Mouse (Mus musculus) layer of hippocampus, adult 8-10 months (tissue): ENCODE data around the gene Dnajb3. TPM values are rescaled to one million over a fixed set of nuclear protein-coding genes. Genes with fewer than 3 reads are reported as not detected.
"Not testable (repeated sequence)": the region's sequence is repeated elsewhere in the genome, so short reads cannot be mapped to it uniquely, and the experiment has no call there.

Experiments
- DNase-seq, 2 experiments: peaks; one replicate each; pipeline ENCODE4 v3.0.0; 2022; ENCODE audit warnings: low spot score in 2 of 2
- total RNA-seq, 4 experiments: library from RNA; stranded (reverse); gene quantifications; 2 replicates each; pipeline ENCODE4 v1.2.4; 2022

Dnajb3 gene
- total RNA-seq, 4 experiments from 2014 or later, result 1.7 to 3.7 (median 2.6) TPM

DNA sequence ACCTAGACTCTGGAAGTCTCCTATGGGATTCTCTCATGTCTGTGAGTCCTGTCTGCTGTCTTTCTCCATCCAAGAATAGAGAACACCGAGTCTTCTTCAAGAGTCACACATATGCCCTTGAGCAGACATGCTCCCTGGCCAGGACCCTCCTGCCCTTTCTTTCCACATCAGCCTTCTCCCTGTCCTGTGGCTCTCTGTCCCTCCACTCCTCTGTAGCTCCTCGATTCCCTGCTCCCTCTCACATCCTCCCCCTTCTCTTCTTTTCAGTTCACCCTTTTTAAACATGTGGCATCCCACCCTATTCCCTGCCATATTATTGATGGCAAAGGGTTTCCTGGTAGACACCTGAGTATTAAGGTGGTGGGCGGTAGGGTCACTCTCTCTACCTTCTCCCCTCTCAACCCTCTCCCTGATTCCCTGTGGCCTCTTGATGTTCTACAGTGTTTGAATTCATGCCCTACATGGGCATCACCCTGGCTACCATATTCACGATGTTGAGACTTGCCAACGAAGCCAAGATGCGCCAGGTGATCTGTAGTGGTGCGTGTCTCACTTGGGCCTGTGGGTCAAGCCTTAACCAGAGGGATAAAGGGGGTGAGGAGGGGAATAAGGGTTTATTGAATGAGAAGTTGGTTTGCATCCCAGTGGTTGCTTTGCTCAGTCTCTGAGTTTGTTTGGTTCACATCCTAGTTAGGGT lies 26.4 kb upstream of the Dnajb3 start:
- DNase-seq, result no peak

DNA sequence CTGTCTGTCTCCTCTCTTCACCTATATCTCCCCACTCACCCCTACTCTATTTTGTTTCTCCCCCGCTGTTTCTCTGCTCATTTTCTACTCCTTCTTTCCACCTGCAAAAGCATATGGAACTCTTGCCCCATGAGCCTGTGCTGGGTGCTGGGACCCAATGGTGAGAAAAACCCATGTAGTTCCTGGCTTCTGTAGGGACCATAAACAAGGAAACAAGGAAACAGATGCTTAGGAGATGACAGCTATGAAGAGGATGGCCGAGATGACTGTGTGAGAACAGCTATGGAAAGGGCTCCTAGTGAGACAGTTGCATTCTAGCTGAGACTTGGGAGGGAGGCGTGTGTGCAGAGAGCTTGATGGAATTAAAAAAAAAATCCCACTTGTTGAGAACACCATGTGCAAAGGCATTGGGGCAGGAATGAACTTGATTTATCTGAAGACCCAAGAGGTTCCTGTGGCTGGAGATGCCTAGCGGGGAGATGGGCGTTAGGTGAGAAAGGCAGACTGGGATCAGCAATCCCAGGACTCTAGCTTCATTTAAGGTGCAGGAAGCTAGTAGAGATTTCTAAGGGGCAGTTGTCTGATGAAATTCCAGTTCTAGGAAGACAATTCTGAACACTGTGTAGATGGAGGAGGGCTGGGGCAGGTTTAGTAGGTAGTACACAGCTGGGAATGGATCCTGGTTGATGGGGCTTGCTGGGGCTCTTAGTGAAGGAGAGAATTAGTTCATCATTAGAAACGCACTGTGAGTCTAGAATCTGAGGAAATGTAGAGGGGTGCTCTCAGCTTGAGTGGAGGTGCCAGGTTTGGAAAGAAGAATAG lies 25.6 kb upstream of the Dnajb3 start:
- no peak for DNase-seq

DNA sequence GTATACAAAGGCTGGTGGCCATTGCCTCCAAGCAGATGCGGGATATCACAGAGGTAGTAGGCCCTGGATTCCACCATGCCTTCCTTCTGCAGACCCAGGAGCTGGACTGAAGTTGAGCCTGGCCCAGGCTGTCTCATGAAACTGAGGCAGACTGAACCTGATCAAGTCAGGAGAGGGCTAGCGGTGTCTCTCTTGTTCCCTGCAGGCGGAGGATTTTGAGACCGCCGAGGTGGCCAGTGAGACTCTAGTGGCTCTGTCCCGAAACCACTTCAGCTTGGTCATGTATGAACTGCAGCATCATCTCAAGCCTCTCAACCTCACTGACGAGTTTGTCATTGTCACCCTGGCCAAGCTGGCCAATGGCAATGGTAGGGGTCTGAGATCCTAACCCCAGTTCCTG lies 24.8 kb upstream of the Dnajb3 start:
- DNase-seq, result no peak

DNA sequence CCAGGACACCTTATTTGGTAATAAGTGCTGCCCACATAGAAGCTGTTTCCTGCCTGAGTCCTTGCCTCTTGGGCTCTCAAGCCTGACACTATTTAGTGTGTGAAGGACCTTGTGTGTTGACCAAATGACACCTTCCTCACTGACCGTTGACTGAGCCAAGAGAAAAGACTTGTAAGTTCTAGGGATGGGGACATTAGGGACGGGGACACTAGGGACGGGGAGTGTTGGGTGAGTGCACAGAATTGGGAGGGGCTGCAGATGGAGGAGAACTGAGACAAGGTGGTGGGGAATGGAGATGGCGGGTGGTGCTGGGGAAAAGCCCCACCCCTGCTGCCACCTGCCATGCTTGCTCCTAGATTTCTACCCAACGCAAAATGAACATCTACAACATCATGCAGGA lies 24.4 kb upstream of the Dnajb3 start:
- DNase-seq, result no peak

DNA sequence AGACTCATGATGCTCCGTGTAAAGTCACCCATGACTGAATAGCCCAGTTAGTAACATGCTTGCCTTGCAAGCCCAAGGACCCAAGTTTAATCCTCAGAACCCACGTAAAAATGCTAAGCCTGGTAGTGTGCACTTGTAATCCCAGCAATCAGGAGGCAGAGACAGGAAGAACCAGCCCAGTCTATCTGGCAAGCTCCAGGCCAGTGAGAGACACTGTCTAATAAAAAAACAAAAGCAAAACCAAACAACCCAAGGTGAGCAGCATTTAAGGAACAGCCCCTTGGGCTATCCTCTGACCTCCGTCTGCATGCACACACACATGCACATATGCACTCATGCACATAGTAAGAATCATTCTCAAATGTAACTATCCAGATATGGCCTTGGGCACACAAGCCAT lies 24.0 kb upstream of the Dnajb3 start:
- no peak for DNase-seq

DNA sequence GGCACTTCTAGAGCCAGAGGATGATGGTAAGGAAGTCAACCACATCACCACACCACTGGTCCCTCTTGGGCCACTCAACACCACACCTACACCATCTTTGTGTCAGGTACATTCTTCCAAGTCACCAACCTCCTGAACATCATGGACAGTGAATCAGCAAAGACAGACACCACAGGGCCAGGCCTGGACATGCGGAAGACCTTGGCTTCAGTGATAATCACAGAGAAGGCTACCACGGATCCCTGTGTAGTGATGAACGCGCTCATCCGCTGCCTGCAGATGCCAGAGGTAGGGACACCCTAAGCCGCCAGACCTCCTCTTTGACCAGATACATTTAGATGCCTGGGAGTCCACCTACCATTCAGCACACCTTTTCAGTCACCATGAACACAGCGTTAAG lies 22.5 kb upstream of the Dnajb3 start:
- DNase-seq, result no peak

DNA sequence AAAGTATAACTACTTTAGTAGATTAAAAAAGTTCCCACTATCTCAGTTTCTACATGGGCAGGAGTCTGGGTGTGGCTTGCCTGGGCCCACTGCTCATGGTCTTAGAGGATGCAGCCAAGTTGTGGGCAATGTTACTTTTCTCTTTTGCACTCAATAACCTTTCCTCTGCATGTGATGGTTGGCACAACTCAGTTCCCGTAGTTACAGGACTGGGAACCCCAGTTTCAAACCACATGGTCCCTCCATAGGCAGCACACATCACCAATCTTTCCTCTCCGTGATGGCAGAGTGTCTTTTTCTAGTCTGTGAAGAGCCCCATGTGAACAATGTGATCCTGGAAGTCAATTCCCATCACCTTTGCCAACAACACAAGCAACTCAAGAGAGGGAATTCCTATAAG lies 21.9 kb upstream of the Dnajb3 start:
- DNase-seq, result no peak

DNA sequence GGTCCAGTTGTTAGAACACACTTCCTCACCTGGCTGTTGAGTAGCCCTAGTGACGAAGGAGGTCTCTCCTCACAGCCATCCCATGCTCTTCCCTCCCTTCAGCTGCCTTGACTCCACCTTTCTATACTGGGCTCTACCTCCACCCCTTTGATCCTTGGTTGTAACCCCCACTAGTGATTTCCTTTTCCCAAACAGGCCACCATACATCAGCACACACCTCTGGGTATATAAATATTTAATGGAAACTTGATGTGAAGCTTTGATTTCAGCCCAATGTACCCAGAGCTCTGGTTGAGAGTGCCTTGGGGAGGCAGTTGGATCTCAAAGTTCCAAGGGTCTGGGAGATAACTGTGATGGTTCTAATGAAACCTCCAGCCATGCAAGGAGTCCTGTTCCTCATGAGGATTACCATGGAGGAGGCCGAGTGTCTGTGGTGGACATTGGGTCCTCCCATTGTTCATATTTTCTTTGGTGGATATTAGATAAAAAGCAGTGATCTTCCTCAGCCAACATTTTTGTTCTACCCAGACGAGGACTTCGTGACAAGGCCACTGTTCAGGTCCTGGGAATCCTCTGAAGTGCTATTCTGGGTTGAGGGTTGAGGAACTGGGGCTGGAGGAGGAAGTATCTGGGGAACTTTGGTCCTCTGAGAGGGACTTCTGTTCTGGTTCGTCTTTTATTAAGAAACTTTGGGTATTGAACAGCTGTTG lies 21.2 kb upstream of the Dnajb3 start, which contains the start of gene Mroh2a:
TSS of gene Mroh2a (plus strand) at position 317 of the 710 bp plus-strand sequence.
- no peak for DNase-seq

DNA sequence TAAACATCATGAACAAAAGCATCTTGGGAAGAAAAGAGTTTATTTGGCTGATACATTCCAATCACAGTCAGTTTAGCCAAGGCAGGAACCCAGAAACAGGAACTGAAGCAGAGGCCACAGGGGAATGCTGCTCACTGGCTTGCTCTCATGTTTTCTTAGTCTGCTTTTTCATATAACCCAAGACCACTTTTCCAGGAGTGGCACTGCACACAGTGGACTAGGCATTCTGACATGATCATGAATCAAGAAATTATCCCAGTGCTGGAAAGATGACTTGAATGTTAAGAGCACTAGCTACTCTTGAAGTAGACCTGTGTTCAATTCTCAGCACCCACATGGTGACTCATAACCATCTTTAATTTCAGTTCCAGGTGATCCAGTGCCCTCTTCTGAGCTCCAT lies 20.2 kb upstream of the Dnajb3 start:
- DNase-seq, result no peak

DNA sequence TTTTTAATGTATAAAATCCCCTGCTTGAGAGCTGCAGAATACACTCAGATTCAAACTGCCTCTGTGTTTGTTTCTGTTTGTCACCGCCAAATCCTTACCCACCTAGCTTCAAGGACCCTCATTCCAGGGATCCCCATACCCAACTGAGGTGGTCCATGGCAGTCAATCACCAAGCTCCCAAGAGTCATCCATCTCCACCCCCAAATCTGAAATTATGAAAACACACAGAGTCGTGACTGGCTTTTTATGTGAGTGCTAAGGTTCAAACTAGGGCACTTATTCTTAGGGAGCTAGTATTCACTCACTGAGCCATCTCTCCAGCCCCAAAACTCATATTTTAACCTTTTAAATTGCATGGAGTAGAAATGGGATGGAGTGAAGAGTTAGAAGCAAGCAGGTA lies 19.7 kb upstream of the Dnajb3 start:
- not testable (repeated sequence) for DNase-seq

DNA sequence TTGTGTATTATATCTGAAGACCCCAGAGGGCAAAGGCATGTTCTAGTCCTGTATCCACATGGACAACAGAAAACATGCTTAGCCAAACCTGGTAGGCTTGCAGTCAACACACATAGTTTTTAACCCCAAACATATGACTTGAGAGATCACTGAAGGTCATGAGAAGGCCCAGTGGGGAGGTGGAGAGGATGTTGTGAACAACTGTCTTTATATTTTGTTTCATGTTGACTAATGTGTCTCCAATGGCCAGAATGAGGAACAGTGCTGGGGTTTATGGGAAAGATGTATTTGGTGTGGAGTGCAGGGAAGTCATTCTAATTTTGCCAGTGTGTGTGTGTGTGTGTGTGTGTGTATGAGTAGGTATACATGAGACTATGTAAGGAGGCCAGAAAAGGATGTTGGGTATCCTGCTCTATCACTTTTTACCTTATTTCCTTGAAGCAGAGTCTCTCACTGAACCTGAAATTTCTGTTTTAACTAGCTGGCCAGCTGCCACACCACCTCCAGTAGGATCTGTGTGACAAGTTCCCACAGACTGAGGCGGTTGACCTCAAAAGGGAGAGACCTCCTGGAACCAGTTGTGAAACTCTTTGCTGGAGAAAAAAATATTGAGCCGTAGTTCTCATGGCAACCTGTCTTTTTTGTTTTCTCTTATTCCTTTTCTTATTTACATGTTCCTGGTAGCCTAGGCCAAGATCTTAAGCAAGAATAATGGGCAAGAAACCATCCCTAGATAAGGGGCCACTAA lies 18.6 kb upstream of the Dnajb3 start:
- no peak for DNase-seq

DNA sequence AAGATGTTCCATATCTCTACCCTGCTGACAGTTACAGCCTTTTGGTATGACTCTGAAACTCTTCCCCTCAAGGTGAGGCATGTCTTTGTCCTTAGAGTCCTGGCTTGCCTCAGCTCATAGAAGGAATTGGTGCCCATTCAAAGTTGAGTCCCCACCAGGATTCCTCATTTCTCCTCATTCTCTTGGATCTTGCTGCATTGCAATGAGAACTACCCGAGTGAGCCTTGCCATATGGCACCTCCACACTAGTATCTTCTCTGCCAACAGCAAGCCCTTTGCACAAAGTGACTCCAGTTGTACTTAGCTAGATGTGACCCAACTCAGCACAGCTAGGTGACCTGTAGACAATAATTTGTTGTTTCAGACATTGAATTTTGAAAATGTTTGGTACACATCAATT lies 18.0 kb upstream of the Dnajb3 start:
- no peak for DNase-seq

DNA sequence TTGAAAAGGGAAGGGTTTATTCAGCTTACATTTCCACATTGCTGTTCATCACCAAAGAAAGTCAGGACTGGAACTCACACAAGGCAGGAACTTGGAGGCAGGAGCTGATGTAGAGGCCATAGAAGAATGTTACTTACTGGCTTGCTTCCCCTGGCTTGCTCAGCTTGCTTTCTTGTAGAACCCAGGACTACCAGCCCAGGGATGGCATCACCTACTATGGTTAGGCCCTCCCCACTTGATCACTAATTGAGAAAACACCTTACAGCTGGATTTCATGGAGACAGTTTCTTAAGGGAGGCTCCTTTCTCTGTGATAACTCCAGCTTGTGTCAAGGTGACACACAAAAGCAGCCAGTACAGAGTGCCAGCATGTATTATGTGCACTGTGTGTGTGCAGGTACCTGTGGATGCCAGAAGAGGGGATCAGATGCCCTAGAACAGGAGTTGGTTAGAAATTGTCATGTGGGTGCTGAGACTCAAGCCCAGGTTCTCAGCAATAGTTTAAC lies 17.5 kb upstream of the Dnajb3 start:
- DNase-seq, result not testable (repeated sequence)

DNA sequence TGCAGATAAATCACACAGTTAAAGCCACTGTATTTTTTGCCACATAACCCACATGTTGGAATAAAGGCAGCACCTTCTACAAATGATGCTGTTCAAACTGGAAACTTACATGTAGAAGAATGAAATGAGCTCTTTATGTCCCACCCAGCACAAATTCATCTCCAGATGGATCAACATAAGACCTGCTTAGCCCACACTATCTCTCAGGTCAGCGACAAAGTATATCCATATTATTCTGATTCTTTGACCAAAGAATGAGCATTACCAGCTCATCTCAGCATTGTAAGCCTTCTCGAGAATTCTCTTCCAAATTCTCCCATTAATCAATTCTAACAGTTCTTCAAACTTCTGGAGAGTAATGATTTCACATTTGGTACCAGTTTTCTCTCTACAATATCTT lies 16.6 kb upstream of the Dnajb3 start:
- DNase-seq, result no peak

DNA sequence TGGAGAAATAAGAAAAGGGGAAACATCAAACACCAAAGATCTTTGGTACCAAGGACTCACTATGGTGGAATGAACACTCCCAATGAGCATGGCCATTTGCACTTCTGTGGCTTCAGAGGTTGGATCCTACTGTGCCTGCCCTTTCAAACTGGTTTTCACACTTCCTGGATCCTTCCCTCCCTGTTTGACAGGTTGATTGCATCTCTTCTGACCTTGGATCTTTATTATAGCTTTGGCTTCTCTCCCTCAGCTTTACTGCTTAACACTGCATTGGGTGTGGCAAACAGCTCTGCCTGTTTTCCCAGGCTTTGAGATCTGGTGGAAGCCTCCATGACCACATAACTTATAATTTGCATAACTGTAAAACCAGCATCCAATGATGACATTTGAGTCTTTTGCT lies 14.8 kb upstream of the Dnajb3 start:
- DNase-seq, result no peak

DNA sequence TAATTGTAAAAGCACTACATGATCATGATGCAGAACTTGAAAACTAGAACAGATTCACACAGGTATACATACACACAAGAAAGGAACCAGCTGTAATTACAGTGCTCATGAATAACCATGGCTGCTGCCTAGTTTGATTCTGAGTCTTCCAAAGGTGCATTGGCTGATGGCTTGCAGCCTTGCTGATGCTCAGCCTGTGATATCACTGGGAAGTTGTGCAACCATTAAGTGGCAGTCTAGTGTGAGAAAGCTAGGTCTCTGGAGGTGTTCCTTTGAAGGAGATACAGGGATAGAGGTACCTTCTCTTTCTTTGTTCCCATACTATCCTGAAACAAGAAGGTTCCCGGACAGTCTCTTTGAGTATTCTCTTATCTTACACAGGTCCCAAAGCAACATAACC lies 13.5 kb upstream of the Dnajb3 start:
- DNase-seq, result no peak

DNA sequence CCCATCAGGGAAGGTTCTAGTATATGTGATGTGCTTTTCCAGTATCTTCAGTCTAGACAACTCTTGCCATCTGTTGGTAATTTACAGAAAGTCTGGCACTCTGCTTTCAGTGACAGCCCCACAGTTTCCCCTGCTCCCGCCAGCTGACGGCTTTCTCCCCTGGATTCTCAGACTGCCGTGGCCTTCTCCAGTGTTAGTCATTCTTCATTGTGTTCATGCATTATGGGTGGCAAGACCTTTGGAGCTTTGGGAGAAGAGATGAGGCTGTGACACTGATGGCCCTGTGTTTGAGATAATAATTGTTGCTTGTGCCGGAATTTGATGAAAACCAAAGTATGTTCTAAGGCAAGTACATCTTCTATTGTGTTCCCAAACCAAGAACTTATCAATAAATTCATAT lies 13.0 kb upstream of the Dnajb3 start:
- DNase-seq, result no peak

DNA sequence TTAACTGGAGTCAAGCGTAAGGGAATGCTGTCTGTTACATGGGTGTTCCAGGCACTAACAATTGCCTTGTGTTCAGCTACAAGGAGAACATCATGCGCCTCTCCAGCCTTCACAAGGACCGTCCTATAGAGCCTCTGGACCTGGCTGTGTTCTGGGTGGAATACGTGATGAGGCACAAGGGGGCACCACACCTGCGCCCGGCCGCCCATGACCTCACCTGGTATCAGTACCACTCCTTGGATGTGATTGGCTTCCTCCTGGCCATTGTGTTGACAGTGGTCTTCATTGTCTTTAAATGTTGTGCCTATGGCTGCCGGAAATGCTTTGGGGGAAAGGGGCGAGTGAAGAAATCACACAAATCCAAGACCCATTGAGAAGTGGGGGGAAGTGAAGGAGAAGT lies 12.5 kb upstream of the Dnajb3 start:
- peak in 1 of 2 experiments; percentile 9 for DNase-seq

DNA sequence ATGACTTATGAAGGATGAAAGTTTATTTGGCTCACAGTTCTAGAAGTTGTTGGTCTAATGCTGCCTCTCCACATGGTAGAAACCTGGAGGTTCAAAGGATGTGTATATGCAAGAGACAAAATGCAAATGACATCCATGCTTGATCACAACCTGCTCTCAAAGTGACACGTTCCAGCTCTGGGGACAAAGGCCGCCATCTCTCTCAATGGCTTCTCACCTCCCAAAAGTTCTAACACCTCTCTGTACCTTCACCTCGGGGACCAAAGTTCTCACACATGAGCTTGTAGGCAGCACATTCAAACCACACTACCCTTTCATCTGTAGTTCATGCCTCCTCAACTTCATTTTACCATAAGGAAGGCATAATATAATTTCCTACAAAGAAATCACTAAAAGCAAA lies 12.0 kb upstream of the Dnajb3 start:
- no peak for DNase-seq

DNA sequence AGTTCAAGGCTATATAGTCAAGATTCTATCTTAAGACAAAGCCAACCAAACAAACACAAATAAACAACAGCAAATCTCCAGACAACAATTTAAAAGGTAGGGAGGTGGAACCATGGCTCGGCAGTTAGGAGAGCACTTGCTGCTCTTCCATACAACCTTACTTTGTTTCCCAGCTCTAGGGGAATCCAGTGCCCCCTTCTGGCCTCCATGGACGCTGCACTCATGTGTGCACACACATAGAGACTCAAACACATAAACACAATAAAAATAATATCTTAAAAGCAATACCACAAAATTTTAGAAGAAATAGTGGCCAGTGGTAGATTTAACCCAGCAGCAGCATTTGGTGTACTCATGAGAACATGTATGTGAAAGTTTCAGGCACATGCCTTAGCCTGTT lies 11.6 kb upstream of the Dnajb3 start:
- DNase-seq, result no peak

DNA sequence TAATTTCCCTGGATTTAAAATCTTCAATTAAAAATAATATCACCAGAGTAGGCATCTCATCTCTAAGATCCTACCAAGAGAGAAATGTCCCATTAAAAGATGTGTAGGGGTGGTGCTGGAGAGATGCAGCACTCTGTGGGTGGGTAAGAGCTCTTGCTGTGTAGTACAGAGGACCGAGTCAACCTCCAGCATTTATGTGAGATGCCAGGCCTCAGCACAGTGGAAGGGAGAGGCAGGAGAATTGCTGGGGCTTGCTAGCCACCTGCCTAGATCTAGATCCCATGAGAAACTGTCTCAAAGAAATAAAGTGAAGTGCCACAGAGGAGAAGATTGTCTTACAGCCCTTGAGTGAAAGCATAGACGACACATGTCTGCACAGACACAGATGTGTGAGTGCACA lies 11.0 kb upstream of the Dnajb3 start:
- DNase-seq, result no peak
